Mouse (Mus musculus): ENCODE results near the gene Olfr1128. TPM values are rescaled to one million over a fixed set of nuclear protein-coding genes. Genes with fewer than 3 reads are reported as not detected.
"Not testable (repeated sequence)": the region's sequence is repeated elsewhere in the genome, so short reads cannot be mapped to it uniquely, and the experiment has no call there.

Gene Olfr1128
- polyA plus RNA-seq, 1 experiment: not detected

- no peaks in the 10 kb centered on the region for H3K4me1 ChIP-seq (replicated peaks; ENCODE audit: control insufficient read depth, insufficient read depth, low read length)
- H3K36me3 ChIP-seq (ENCODE audit: control insufficient read depth, insufficient read depth, low read length): no peaks in the 10 kb centered on the region
- TF ChIP-seq CTCF (IDR thresholded peaks at IDR 0.05; ENCODE audit: borderline replicate concordance, control insufficient read depth, extremely low read depth, insufficient read depth, low read length, poor library complexity): no peak
- TF ChIP-seq POLR2A (IDR thresholded peaks at IDR 0.05; ENCODE audit: control insufficient read depth, extremely low read depth, insufficient read depth, low read length, poor library complexity): no peak
- no peaks in the 10 kb centered on the region for H3K27me3 ChIP-seq (ENCODE audit: control insufficient read depth, insufficient read depth, low read length)
- H3K27ac ChIP-seq (ENCODE audit: control insufficient read depth, insufficient read depth, low read length): no peak overlapping the region
- H3K4me3 ChIP-seq (ENCODE audit: control insufficient read depth, insufficient read depth, low read length): no peak overlapping the region
- 77% methylated on average over 8 of the region's 8 CpGs for WGBS
- DNase-seq: no peak
Measured at GRCm38 (mm10) chr2:87515457-87516060, 29.8 kb downstream of the Olfr1128 start.

DNA sequence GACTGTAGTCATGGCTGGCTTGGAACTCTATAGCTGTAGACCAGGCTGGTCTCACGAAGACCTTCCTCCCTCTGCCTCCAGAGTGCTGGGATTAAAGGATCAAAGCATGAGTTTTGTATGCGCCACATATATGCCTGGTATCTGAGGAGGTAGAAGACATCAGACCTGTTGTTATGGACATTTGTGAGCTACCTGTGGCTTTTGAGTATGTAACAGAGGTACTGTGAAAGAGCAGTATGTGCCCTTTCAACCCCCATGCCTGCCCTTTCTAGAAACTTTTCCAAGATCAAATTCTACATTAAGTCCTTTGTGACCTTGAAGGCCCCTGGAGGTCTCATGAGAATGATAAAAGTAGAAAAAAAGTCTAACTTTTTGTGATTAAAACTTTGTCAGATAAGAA lies 30.3 kb downstream of the Olfr1128 start:
- Histone ChIP-seq H3K4me1 (replicated peaks; ENCODE audit: control insufficient read depth, insufficient read depth, low read length) (no peaks in the 10 kb centered on the region), H3K27ac (ENCODE audit: control insufficient read depth, insufficient read depth, low read length) (no peak overlapping the region), H3K36me3 (ENCODE audit: control insufficient read depth, insufficient read depth, low read length) (no peaks in the 10 kb centered on the region), H3K4me3 (ENCODE audit: control insufficient read depth, insufficient read depth, low read length) (no peak overlapping the region), H3K27me3 (ENCODE audit: control insufficient read depth, insufficient read depth, low read length) (no peaks in the 10 kb centered on the region)
- TF ChIP-seq POLR2A (IDR thresholded peaks at IDR 0.05; ENCODE audit: control insufficient read depth, extremely low read depth, insufficient read depth, low read length, poor library complexity) (no peak), CTCF (IDR thresholded peaks at IDR 0.05; ENCODE audit: borderline replicate concordance, control insufficient read depth, extremely low read depth, insufficient read depth, low read length, poor library complexity) (no peak)
- no peak for DNase-seq
- WGBS: 89% methylated on average over 2 of the region's 2 CpGs

DNA sequence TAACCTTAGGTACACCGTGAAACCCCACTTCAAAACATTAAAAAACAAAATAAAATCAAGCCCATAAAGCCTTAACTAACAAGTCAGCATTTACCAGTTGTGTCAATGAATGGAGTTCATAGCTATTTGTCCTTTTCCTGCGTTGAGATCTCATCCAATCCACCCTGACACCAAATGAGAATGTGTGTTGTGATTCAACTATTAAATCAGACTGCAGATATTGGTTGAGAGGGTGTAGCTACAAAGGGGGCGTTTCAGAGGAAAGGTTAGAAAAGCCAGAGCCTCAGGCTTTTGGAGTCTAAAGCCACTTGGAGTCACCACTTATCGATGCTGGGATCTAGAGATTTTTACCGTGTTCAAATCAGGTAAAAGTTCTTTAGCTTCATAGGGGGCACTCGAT lies 39.1 kb downstream of the Olfr1128 start, which contains the start of gene Pramel6:
TSS of gene Pramel6 (plus strand) at position 301 of the 400 bp plus-strand sequence.
- no peak for TF ChIP-seq POLR2A (IDR thresholded peaks at IDR 0.05; ENCODE audit: control insufficient read depth, extremely low read depth, insufficient read depth, low read length, poor library complexity)
- TF ChIP-seq CTCF (IDR thresholded peaks at IDR 0.05; ENCODE audit: borderline replicate concordance, control insufficient read depth, extremely low read depth, insufficient read depth, low read length, poor library complexity): no peak
- Histone ChIP-seq H3K27ac (ENCODE audit: control insufficient read depth, insufficient read depth, low read length) (no peak within 1 kb of the TSS), H3K4me1 (replicated peaks; ENCODE audit: control insufficient read depth, insufficient read depth, low read length) (no peaks in the 10 kb centered on the region), H3K36me3 (ENCODE audit: control insufficient read depth, insufficient read depth, low read length) (no peaks in the 10 kb centered on the region), H3K27me3 (ENCODE audit: control insufficient read depth, insufficient read depth, low read length) (no peaks in the 10 kb centered on the region), H3K4me3 (ENCODE audit: control insufficient read depth, insufficient read depth, low read length) (no peak within 1 kb of the TSS)
- 90% methylated on average over 6 of the region's 6 CpGs for WGBS
- DNase-seq: no peak

- H3K27ac ChIP-seq (ENCODE audit: control insufficient read depth, insufficient read depth, low read length); H3K27me3 ChIP-seq (ENCODE audit: control insufficient read depth, insufficient read depth, low read length); H3K36me3 ChIP-seq (ENCODE audit: control insufficient read depth, insufficient read depth, low read length); H3K4me1 ChIP-seq (replicated peaks; ENCODE audit: control insufficient read depth, insufficient read depth, low read length); DNase-seq; H3K4me3 ChIP-seq (ENCODE audit: control insufficient read depth, insufficient read depth, low read length): not testable (repeated sequence)
- WGBS: 84% methylated on average over 4 of the region's 5 CpGs
Measured at GRCm38 (mm10) chr2:87496993-87497392, 48.3 kb downstream of the Olfr1128 start, which contains the start of gene Pramel7. TSS of gene Pramel7 (minus strand) at chr2:87497093.

Other genes starting within 250 kb of the Olfr1128 start
- not detected in 2 replicates for gene Olfr1118, start 238.0 kb downstream of the Olfr1128 start, polyA plus RNA-seq (2012; rRNA removed)
- not detected in 2 replicates for gene Olfr1120, start 190.7 kb downstream of the Olfr1128 start, polyA plus RNA-seq (2012; rRNA removed)
- gene Olfr1121, start 175.6 kb downstream of the Olfr1128 start, polyA plus RNA-seq (2012; rRNA removed): not detected in 2 replicates
- gene Olfr1122, start 159.7 kb downstream of the Olfr1128 start, polyA plus RNA-seq (2012; rRNA removed): not detected in 2 replicates
- gene Olfr1123, start 128.9 kb downstream of the Olfr1128 start, polyA plus RNA-seq (2012; rRNA removed): not detected in 2 replicates
- not detected in 2 replicates for gene Olfr1124, start 115.3 kb downstream of the Olfr1128 start, polyA plus RNA-seq (2012; rRNA removed)
- not detected in 2 replicates for gene Olfr1126, start 91.6 kb downstream of the Olfr1128 start, polyA plus RNA-seq (2012; rRNA removed)
- not detected in 2 replicates for gene Pramel7, start 48.4 kb downstream of the Olfr1128 start, polyA plus RNA-seq (2012; rRNA removed)
- gene Pramel6, start 39.0 kb downstream of the Olfr1128 start, polyA plus RNA-seq (2012; rRNA removed): not detected in 2 replicates
- gene Olfr153, start 13.7 kb downstream of the Olfr1128 start, polyA plus RNA-seq (2012; rRNA removed): not detected in 2 replicates
- gene Olfr1129, start 28.4 kb upstream of the Olfr1128 start, polyA plus RNA-seq (2012; rRNA removed): not detected in 2 replicates
- not detected in 2 replicates for gene Olfr1130, start 60.7 kb upstream of the Olfr1128 start, polyA plus RNA-seq (2012; rRNA removed)
- not detected in 2 replicates for gene Olfr1131, start 81.6 kb upstream of the Olfr1128 start, polyA plus RNA-seq (2012; rRNA removed)
- not detected in 2 replicates for gene Olfr1132, start 92.0 kb upstream of the Olfr1128 start, polyA plus RNA-seq (2012; rRNA removed)
- not detected in 2 replicates for gene Olfr1133, start 101.8 kb upstream of the Olfr1128 start, polyA plus RNA-seq (2012; rRNA removed)
- not detected in 2 replicates for gene Olfr1134, start 112.9 kb upstream of the Olfr1128 start, polyA plus RNA-seq (2012; rRNA removed)
- gene Olfr1135, start 128.1 kb upstream of the Olfr1128 start, polyA plus RNA-seq (2012; rRNA removed): not detected in 2 replicates
- gene Olfr1136, start 148.4 kb upstream of the Olfr1128 start, polyA plus RNA-seq (2012; rRNA removed): 0.40 TPM in 1 of 2 replicates, not detected in the other
- gene Olfr1137, start 167.6 kb upstream of the Olfr1128 start, polyA plus RNA-seq (2012; rRNA removed): not detected in 2 replicates
- gene Olfr1138, start 194.4 kb upstream of the Olfr1128 start, polyA plus RNA-seq (2012; rRNA removed): not detected in 2 replicates
- not detected in 2 replicates for gene Olfr1140, start 198.2 kb upstream of the Olfr1128 start, polyA plus RNA-seq (2012; rRNA removed)
- gene Olfr1141, start 208.4 kb upstream of the Olfr1128 start, polyA plus RNA-seq (2012; rRNA removed): not detected in 2 replicates
- gene Olfr152, start 233.9 kb upstream of the Olfr1128 start, polyA plus RNA-seq (2012; rRNA removed): not detected in 2 replicates